In genomic region chr10:4389036-4389435, GRCm38 (mm10) we compare ENCODE assay signal across 9 mouse cellular contexts. TPM values are rescaled to one million over a fixed set of nuclear protein-coding genes. Genes with fewer than 3 reads are reported as not detected.
A peak's percentile ranks its signal among the peaks of the same experiment; 100 is the strongest.
DNase-seq lines count a peak whose midpoint lies in the region; ATAC-seq and TF ChIP-seq lines count a peak whose summit lies in the region.
"Had no signal": no experiment of that assay in that cellular context is flagged by ENCODE, and none has a peak within 500 bp of the region (broad histone marks: within the 10 kb centered on the region; RNA-seq: fewer than 3 reads in every experiment).

No protein-coding gene starts in this region.

- TF ChIP-seq CTCF in kidney, postnatal 0 days (IDR thresholded peaks at IDR 0.05; ENCODE audit: low read depth), result no peak

- peak overlapping the region; percentile 80 for H3K4me2 ChIP-seq in kidney, postnatal 0 days (ENCODE audit: low read length)
- H3K4me2 ChIP-seq in intestine, embryonic 14.5 days (ENCODE audit: low read length), result peak overlapping the region; percentile 95
- peak overlapping the region; percentile 92 for H3K4me2 ChIP-seq in neural tube, embryonic 12.5 days (replicated peaks)

- 6% methylated on average over 10 of the region's 10 CpGs for WGBS in kidney, postnatal 0 days
- WGBS in intestine, embryonic 14.5 days, result 7% methylated on average over 10 of the region's 10 CpGs
- 30% methylated on average over 10 of the region's 10 CpGs for WGBS in neural tube, embryonic 12.5 days

- no peaks in the 10 kb centered on the region for H3K9me3 ChIP-seq in kidney, postnatal 0 days (replicated peaks; ENCODE audit: low read length)
- H3K9me3 ChIP-seq in intestine, embryonic 14.5 days (ENCODE audit: control insufficient read depth, low read length), result no peaks in the 10 kb centered on the region
- no peaks in the 10 kb centered on the region for H3K9me3 ChIP-seq in neural tube, embryonic 12.5 days

- peak; percentile 17 for DNase-seq in kidney, postnatal 0 days (ENCODE audit: low spot score)
- no peak for DNase-seq in kidney, adult 18-20 months
- DNase-seq in brain, adult 2 months (ENCODE audit: low read depth, low spot score), result peak; percentile 30
- no peak for DNase-seq in intestine, embryonic 14.5 days (ENCODE audit: low spot score)
- no peak for DNase-seq in gastrocnemius, postnatal 25 days
- DNase-seq in spleen, adult 18-20 months, result no peak
- DNase-seq: cerebellum, postnatal 10 days had no signal

- H3K4me3 ChIP-seq in kidney, postnatal 0 days (replicated peaks; ENCODE audit: low read depth, low read length), result peak overlapping the region; percentile 98
- H3K4me3 ChIP-seq in intestine, embryonic 14.5 days (ENCODE audit: low read depth, low read length), result peak overlapping the region; percentile 95
- peak overlapping the region; percentile 99 for H3K4me3 ChIP-seq in neural tube, embryonic 12.5 days

- 0 out of 2 replicates have a peak, but pooled peaks cover 3% of the 10 kb centered on the region for H3K36me3 ChIP-seq in kidney, postnatal 0 days (ENCODE audit: insufficient read depth, low read length)
- peaks cover 14% of the 10 kb centered on the region for H3K36me3 ChIP-seq in intestine, embryonic 14.5 days (ENCODE audit: control insufficient read depth, insufficient read depth, low read length)
- H3K36me3 ChIP-seq in neural tube, embryonic 12.5 days, result no peaks in the 10 kb centered on the region

- ATAC-seq in kidney, postnatal 0 days (replicated peaks; ENCODE audit: low FRiP score, low read depth), result no peak
- no peak for ATAC-seq in intestine, embryonic 14.5 days (replicated peaks; ENCODE audit: low FRiP score, low TSS enrichment, low read depth)
- ATAC-seq in neural tube, embryonic 12.5 days (ENCODE audit: low FRiP score, low read depth), result no peak
- ATAC-seq in cerebellum, adult (ENCODE audit: insufficient number of reproducible peaks, low FRiP score, low TSS enrichment), result no peak

- H3K27me3 ChIP-seq in kidney, postnatal 0 days (ENCODE audit: insufficient read depth, low read length), result no peaks in the 10 kb centered on the region
- H3K27me3 ChIP-seq in intestine, embryonic 14.5 days (replicated peaks; ENCODE audit: control insufficient read depth, insufficient read depth, low read length), result no peaks in the 10 kb centered on the region
- no peaks in the 10 kb centered on the region for H3K27me3 ChIP-seq in neural tube, embryonic 12.5 days (replicated peaks)

- H3K9ac ChIP-seq in kidney, postnatal 0 days (ENCODE audit: low read depth, low read length), result peak overlapping the region; percentile 100
- peak overlapping the region; percentile 98 for H3K9ac ChIP-seq in intestine, embryonic 14.5 days (ENCODE audit: low read length)
- H3K9ac ChIP-seq in neural tube, embryonic 12.5 days, result peak overlapping the region; percentile 100

- peaks cover 27% of the 10 kb centered on the region for H3K4me1 ChIP-seq in kidney, postnatal 0 days (replicated peaks; ENCODE audit: insufficient read depth, low read length)
- peaks cover 29% of the 10 kb centered on the region for H3K4me1 ChIP-seq in intestine, embryonic 14.5 days (replicated peaks; ENCODE audit: control insufficient read depth, insufficient read depth, low read length)
- peaks cover 34% of the 10 kb centered on the region for H3K4me1 ChIP-seq in neural tube, embryonic 12.5 days

- H3K27ac ChIP-seq in kidney, postnatal 0 days, result peak overlapping the region; percentile 98; the same call in 1 of the 2 replicates
- peak overlapping the region; percentile 98; the same call in 1 of the 2 replicates for H3K27ac ChIP-seq in intestine, embryonic 14.5 days (ENCODE audit: low read depth)
- no peak overlapping the region for H3K27ac ChIP-seq in neural tube, embryonic 12.5 days

RNA-seq across cellular contexts. Expression of gene Zbtb2, which starts 1.1 kb away (rescaled TPM):
- polyA plus RNA-seq in kidney, postnatal 0 days (2015; fragmentation: Nextera tagmentation; extraction: Ambion mirVana), result 13.0 and 13.7 TPM in 2 replicates
- polyA plus RNA-seq in intestine, embryonic 14.5 days (2014; fragmentation: Nextera tagmentation; extraction: Ambion mirVana), result 13.0 and 14.4 TPM in 2 replicates
- polyA plus RNA-seq in neural tube, embryonic 12.5 days (2016; fragmentation: Nextera tagmentation; extraction: Ambion mirVana), result 19.6 and 20.1 TPM in 2 replicates
- total RNA-seq in gastrocnemius, postnatal 25 days (2021), result 1 to 10 TPM; 4.6 to 4.8 TPM

RNA-seq across cellular contexts. Expression of gene Rmnd1, which starts 43.2 kb away (rescaled TPM):
- polyA plus RNA-seq in kidney, postnatal 0 days (2015; fragmentation: Nextera tagmentation; extraction: Ambion mirVana), result 45.4 and 47.1 TPM in 2 replicates
- polyA plus RNA-seq in intestine, embryonic 14.5 days (2014; fragmentation: Nextera tagmentation; extraction: Ambion mirVana), result 52.6 TPM in 2 replicates
- polyA plus RNA-seq in neural tube, embryonic 12.5 days (2016; fragmentation: Nextera tagmentation; extraction: Ambion mirVana), result 48.9 and 49.4 TPM in 2 replicates
- 10 to 100 TPM; 38.2 to 39.9 TPM for total RNA-seq in gastrocnemius, postnatal 25 days (2021)

RNA-seq across cellular contexts. Expression of gene Armt1, which starts 43.2 kb away (rescaled TPM):
- polyA plus RNA-seq in kidney, postnatal 0 days (2015; fragmentation: Nextera tagmentation; extraction: Ambion mirVana), result 17.1 and 19.2 TPM in 2 replicates
- 18.5 and 20.4 TPM in 2 replicates for polyA plus RNA-seq in intestine, embryonic 14.5 days (2014; fragmentation: Nextera tagmentation; extraction: Ambion mirVana)
- polyA plus RNA-seq in neural tube, embryonic 12.5 days (2016; fragmentation: Nextera tagmentation; extraction: Ambion mirVana), result 20.5 and 21.2 TPM in 2 replicates
- 10 to 100 TPM in 1 of 2 experiments, 1 to 10 TPM in 1; 9.8 to 11.1 TPM for total RNA-seq in gastrocnemius, postnatal 25 days (2021)

Comparison
In these comparisons a context has a peak if more than half of its experiments do, and no peak if none do; other contexts are left out.
1. DNase-seq: peak in kidney, postnatal 0 days (single experiment) and brain, adult 2 months (single experiment); none in kidney, adult 18-20 months (single experiment), intestine, embryonic 14.5 days (single experiment), gastrocnemius, postnatal 25 days (single experiment) and spleen, adult 18-20 months (0 of 2).
2. Peak in every context shown above with its lines, with median percentiles within 50 percentile points of each other: H3K4me2 ChIP-seq, H3K4me3 ChIP-seq and H3K9ac ChIP-seq.